Mouse (Mus musculus) lung, postnatal 36 days (tissue): ENCODE measurements around the gene 9530002B09Rik.

Experiments
- DNase-seq: peaks from one replicate; pipeline ENCODE4 v3.0.0; 2022; ENCODE audit warnings: mixed read lengths

The 9530002B09Rik gene

GRCm38 (mm10) chr4:122688975-122689374 is at the start of gene 9530002B09Rik:
9530002B09Rik (plus strand) TSS chr4:122689275.
- no peak for DNase-seq
